Mouse (Mus musculus) spleen, adult 2 months (tissue): ENCODE results near the gene B4galt1.

Source experiments
- CTCF ChIP-seq: fragments of 200-500 bp; IDR thresholded peaks from 2 replicates; pipeline ENCODE4 v1.5.1; 2011; ENCODE audit warnings: mild to moderate bottlenecking, inconsistent platforms; ENCODE audit not compliant: insufficient read depth, insufficient read length, insufficient replicate concordance; ENCODE audit errors: extremely low read depth
- POLR2A ChIP-seq: fragments of 200-500 bp; IDR thresholded peaks from 2 replicates; pipeline ENCODE4 v1.6.1; 2011; ENCODE audit warnings: low read depth, low read length, inconsistent platforms

DNA sequence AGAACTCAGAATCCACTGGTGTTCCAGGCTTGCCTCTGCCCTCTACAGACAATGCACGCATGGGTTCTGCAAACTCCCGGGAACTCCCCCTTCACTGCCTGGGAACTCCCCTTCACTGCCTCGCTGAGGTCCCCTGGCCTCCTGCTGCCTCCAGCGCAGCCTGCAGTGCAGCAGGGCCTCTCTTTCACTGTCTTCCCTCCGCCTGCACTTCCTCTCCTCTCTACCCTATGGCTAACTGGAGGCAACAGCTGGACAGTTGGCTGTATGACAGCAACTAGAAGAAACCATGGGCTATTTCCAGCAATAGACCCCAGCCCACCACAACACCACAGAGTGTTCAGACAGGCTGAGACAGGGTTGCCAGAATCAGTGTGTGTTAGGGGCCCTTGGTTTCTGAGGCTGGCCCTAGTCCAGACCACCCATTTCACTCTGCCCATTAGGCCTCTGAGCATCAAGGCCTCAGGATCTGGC is 9.5 kb downstream of the B4galt1 start:
- TF ChIP-seq CTCF (no peak), POLR2A (no peak)
